Mouse (Mus musculus): ENCODE data around the gene H2-DMb1.

GRCm38 (mm10) chr17:34193468-34193867, 40.6 kb downstream of the H2-DMb1 start:
- TF ChIP-seq EP300 (IDR thresholded peaks at IDR 0.05; ENCODE audit: low read depth) (no peak), CTCF (IDR thresholded peaks at IDR 0.05; ENCODE audit: low read depth) (no peak)

Data from liver, embryonic 14.5 days (tissue).